ENCODE assay signal across 21 mouse cellular contexts in genomic region chr17:12942459-12943162, GRCm38 (mm10). TPM values are rescaled to one million over a fixed set of nuclear protein-coding genes. Genes with fewer than 3 reads are reported as not detected.
"Had no signal": no experiment of that assay in that cellular context is flagged by ENCODE, and none has a peak within 500 bp of the region (broad histone marks: within the 10 kb centered on the region; RNA-seq: fewer than 3 reads in every experiment).

No protein-coding gene starts in this region.

- ATAC-seq: liver, embryonic 12.5 days; midbrain, embryonic 15.5 days had no signal

- H3K4me2 ChIP-seq: kidney, embryonic 15.5 days; limb, embryonic 12.5 days; limb, embryonic 15.5 days; liver, embryonic 12.5 days; liver, embryonic 15.5 days; lung, embryonic 15.5 days; midbrain, embryonic 12.5 days; midbrain, embryonic 15.5 days; stomach, embryonic 15.5 days had no signal

- H3K4me1 ChIP-seq: stomach, embryonic 15.5 days had no signal

- DNase-seq: kidney, adult 2 months; kidney, postnatal 10 days; kidney, postnatal 36 days; left cerebral cortex, postnatal 4 days; lung, adult 18-20 months; lung, postnatal 10 days; lung, postnatal 36 days; thymus, adult 2 months; thymus, postnatal 14 days; thymus, postnatal 4 days had no signal

- H3K4me3 ChIP-seq: kidney, embryonic 15.5 days; limb, embryonic 12.5 days; limb, embryonic 15.5 days; liver, embryonic 12.5 days; liver, embryonic 15.5 days; lung, embryonic 15.5 days; midbrain, embryonic 12.5 days; midbrain, embryonic 15.5 days; stomach, embryonic 15.5 days had no signal

- H3K9me3 ChIP-seq: kidney, embryonic 15.5 days; limb, embryonic 12.5 days; limb, embryonic 15.5 days; liver, embryonic 12.5 days; liver, embryonic 15.5 days; lung, embryonic 15.5 days; midbrain, embryonic 12.5 days; midbrain, embryonic 15.5 days; stomach, embryonic 15.5 days had no signal

- H3K27me3 ChIP-seq: kidney, embryonic 15.5 days; limb, embryonic 12.5 days; limb, embryonic 15.5 days; liver, embryonic 12.5 days; liver, embryonic 15.5 days; lung, embryonic 15.5 days; midbrain, embryonic 12.5 days; midbrain, embryonic 15.5 days; stomach, embryonic 15.5 days had no signal

- H3K27ac ChIP-seq: kidney, embryonic 15.5 days; limb, embryonic 12.5 days; limb, embryonic 15.5 days; liver, embryonic 12.5 days; liver, embryonic 15.5 days; lung, embryonic 15.5 days; midbrain, embryonic 12.5 days; midbrain, embryonic 15.5 days; stomach, embryonic 15.5 days had no signal

- H3K9ac ChIP-seq: kidney, embryonic 15.5 days; limb, embryonic 12.5 days; limb, embryonic 15.5 days; liver, embryonic 12.5 days; liver, embryonic 15.5 days; lung, embryonic 15.5 days; midbrain, embryonic 12.5 days; midbrain, embryonic 15.5 days; stomach, embryonic 15.5 days had no signal

RNA-seq across cellular contexts. Expression of gene Acat3, which starts 2.2 kb away (rescaled TPM):
- total RNA-seq: monocyte, adult 5-6 weeks had no signal

RNA-seq across cellular contexts. Expression of gene Pnldc1, which starts 32.6 kb away (rescaled TPM):
- total RNA-seq: megakaryocyte-erythroid progenitor cell, adult 5-6 weeks; monocyte, adult 5-6 weeks had no signal
